Mouse (Mus musculus) spleen, adult 12 weeks (tissue): ENCODE measurements around the gene Ifi207.
"Not testable (repeated sequence)": the region's sequence is repeated elsewhere in the genome, so short reads cannot be mapped to it uniquely, and the experiment has no call there.

Experiments
- DNase-seq: peaks from one replicate; pipeline ENCODE4 v3.0.0; 2022; ENCODE audit warnings: low spot score

The Ifi207 gene

GRCm38 (mm10) chr1:173741656-173742055 lies at the start of gene Ifi207:
TSS of gene Ifi207 (minus strand) at chr1:173741747.
- no peak for DNase-seq

GRCm38 (mm10) chr1:173773457-173773856 lies 31.9 kb upstream of the Ifi207 start:
- not testable (repeated sequence) for DNase-seq

- not testable (repeated sequence) for DNase-seq
These were observed 25.5 kb upstream of the Ifi207 start, which contains the start of gene Ifi204 for GRCm38 (mm10) chr1:173766848-173767617. TSS of gene Ifi204 (minus strand) at chr1:173766943.

GRCm38 (mm10) chr1:173760032-173760431 lies 18.5 kb upstream of the Ifi207 start:
- DNase-seq, result not testable (repeated sequence)

GRCm38 (mm10) chr1:173742262-173742661 lies 715 bp upstream of the Ifi207 start:
- DNase-seq, result no peak

- DNase-seq, result no peak
These were observed 1.0 kb downstream of the Ifi207 start for GRCm38 (mm10) chr1:173740537-173740936.

- no peak for DNase-seq
These were observed 4.6 kb downstream of the Ifi207 start for GRCm38 (mm10) chr1:173736986-173737385.

- not testable (repeated sequence) for DNase-seq
These were observed 6.5 kb downstream of the Ifi207 start for GRCm38 (mm10) chr1:173735015-173735414.

GRCm38 (mm10) chr1:173733219-173733618 lies 8.3 kb downstream of the Ifi207 start:
- DNase-seq, result no peak

GRCm38 (mm10) chr1:173694270-173694669 lies 47.3 kb downstream of the Ifi207 start:
- DNase-seq, result no peak

GRCm38 (mm10) chr1:173678605-173679004 lies 62.9 kb downstream of the Ifi207 start:
- DNase-seq, result not testable (repeated sequence)

GRCm38 (mm10) chr1:173673458-173674097 lies 68.0 kb downstream of the Ifi207 start, which contains the start of gene Ifi208:
TSS of gene Ifi208 (plus strand) at chr1:173673675.
- DNase-seq, result not testable (repeated sequence)
